Mouse (Mus musculus) lung, postnatal 25 days (tissue): ENCODE results near the gene Ptch2.

Experiments used
- DNase-seq: peaks from one replicate; pipeline ENCODE4 v3.0.0; 2022; ENCODE audit warnings: low spot score

The Ptch2 gene

DNA sequence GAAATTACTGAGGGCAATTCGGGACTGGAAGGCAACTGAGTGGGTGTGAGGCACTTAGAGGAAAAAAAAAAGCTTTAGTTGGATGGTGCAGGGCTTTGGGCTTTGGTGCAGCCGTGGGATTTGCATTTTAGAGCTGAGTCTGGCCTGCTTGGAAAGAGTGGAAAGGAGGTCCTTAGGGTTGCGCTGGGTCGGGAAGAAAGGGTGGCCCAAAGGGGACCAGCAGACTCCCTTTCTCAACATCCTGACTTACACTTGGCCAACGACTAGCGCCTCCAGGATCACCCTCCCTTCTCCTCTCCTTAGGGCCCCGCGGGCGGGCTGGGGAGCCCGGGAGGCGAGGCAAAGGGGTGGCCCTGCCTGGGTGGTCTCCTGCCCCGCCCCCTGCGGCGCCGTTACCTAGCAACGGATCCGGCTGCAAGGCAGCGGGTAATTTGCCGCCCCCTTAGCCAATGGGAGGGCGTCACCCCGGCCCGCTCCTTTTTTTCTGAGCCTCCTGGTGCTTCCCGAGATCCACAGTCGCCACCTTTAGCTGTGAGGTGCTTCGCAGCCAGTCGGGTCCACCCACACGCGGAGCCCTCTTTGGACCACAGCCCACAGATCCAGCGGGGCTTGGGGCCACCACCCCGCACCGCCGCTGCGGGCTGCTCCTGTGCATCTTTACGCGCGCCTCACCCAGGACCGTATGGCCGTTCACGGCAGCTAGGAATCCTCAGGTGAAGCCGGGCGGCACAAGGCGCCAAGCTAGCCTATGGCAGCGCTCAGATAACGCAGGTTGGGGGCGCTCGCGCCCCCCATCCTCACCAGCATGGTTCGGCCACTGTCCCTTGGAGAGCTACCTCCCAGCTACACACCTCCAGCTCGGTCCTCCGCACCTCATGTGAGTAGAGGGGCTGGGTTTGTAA, at the start of gene Ptch2:
Gene Ptch2 (plus strand): TSS at position 525 of the 902 bp plus-strand sequence.
- peak; percentile 57 for DNase-seq

GRCm38 (mm10) chr4:117048836-117049235, 47.0 kb upstream of the Ptch2 start:
- peak; percentile 63 for DNase-seq

DNA sequence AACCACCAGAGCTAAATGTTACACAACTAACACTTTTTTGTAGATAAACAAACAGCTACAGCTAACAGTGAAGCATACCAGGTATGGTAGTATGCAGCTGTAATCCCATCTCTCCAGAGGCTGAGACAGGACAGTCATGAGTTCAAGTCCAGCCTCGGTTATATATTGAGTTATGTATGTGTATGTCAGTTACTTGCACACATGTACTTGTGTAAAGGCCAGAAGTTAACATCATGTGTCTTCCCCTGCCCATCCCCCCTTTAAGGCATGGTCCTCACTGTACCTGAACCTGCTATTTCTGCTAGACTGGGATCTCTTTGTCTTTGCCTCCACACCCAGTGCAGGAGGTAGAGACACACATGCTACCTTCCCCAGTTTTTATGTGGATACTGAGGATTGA, 46.4 kb upstream of the Ptch2 start:
- DNase-seq, result no peak

DNA sequence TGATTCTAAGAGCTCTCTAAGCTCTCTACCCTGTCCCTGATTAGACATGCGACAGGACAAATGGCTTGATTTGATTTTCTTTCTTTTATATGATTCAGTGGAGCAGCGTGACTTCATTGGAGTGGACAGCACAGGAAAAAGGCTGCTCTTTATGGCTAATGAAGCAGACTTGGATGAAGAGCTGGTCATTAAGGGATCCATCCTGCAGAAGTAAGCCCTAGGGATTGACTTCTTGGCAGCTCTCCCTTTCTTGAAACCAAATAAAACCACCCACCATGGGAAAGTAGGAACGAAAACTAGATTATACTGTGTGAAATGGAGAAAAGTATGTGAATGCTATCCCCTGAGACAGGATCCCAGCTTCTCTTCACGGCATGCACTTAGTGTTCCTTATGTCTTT, 43.2 kb upstream of the Ptch2 start:
- no peak for DNase-seq

DNA sequence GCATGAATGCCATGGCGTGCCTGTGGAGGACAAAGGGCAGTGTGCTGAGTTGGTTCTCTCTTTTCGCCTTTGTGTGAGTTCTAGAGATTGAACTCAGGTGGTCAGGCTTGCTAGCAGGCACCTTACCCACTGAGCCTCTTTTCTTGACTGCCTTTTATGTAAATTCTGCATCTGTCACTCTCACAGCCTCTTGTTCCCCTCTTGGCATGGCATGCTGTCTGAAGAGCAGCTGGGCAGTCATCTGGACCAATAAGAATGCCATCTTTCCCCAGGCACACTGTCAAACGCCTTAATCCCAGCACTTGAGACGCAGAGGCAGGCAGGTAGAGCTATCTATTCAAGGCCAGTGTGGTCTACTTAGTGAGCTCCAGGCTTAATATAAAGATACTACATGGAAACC, 41.9 kb upstream of the Ptch2 start:
- no peak for DNase-seq

- DNase-seq, result no peak
Measured at GRCm38 (mm10) chr4:117056102-117056501, 39.8 kb upstream of the Ptch2 start.

GRCm38 (mm10) chr4:117056514-117056913, 39.4 kb upstream of the Ptch2 start:
- DNase-seq, result no peak

- DNase-seq, result no peak
Measured at GRCm38 (mm10) chr4:117058512-117058911, 37.4 kb upstream of the Ptch2 start.

DNA sequence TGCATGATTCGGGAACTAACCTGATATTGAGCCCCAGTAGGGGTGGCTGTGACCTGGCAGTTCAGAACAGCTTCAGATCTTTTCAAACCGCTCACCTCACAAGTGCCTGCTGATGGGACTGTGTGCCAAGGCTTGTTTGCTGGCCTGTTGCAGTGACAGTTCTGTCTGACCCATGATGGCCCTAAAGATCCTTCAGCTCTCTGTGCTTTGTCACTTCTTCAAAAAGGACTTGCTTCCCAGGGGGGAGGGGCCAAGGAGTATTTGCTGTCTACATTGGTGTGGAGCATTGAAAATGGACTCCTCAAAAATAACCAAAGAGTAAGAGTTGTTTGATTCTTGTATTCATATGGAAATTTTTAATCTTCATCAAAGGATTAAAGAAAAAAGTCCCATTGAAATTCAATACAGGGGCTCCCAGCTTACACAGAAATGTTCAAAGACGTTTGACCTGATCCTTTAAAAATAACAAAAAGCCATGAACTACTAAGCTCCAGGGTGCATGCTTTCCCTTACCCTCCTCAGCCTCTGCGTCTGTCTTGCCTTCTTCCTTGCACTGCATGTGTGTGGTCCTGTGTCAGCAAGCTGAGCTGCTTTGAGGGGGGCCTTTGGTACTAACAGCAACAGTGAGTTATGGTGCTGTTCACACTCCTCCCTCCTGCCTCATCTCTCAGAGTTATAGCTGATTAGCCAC, 33.0 kb upstream of the Ptch2 start:
- no peak for DNase-seq

GRCm38 (mm10) chr4:117068035-117068434, 27.8 kb upstream of the Ptch2 start:
- DNase-seq, result no peak

DNA sequence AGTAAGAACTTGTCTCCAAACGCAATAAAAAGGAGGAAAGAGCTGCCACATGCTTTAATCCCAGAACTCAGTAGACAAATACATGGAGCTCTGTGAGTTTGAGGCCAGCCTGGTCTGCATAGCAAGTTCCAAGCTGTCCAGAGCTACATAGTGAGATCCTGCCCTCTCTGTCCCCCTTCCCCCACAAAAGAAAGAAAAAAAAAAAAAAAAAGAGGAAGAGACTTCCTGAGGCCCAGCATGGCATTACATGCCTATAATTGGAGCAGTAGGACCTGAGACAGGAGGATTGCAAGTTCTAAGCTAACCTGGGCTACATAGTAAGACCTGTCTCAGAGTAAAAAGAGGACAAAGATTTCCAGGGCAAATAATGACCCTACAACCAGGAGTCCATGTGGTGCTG, 26.2 kb upstream of the Ptch2 start:
- no peak for DNase-seq

DNA sequence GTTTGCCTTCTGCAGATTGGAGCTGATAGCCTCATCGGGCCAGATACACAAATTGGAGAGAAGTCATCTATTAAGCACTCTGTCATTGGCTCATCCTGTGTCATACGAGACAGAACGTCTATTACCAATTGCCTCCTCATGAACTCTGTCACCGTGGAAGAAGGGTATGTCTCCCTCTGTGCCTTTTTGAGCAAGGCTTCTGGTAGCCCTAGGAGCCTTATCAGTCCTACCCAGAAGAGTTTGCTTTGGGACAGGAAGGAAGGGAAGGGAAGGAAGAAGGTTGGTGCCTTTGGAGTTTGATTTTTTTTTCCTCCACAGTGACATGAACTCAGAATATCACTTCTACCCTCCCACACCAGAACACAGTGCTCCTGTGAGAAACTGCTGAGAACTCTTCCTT, 25.3 kb upstream of the Ptch2 start:
- DNase-seq, result no peak

- no peak for DNase-seq
Measured at GRCm38 (mm10) chr4:117071183-117071582, 24.7 kb upstream of the Ptch2 start.

GRCm38 (mm10) chr4:117087948-117088640, 7.8 kb upstream of the Ptch2 start:
- DNase-seq, result no peak

DNA sequence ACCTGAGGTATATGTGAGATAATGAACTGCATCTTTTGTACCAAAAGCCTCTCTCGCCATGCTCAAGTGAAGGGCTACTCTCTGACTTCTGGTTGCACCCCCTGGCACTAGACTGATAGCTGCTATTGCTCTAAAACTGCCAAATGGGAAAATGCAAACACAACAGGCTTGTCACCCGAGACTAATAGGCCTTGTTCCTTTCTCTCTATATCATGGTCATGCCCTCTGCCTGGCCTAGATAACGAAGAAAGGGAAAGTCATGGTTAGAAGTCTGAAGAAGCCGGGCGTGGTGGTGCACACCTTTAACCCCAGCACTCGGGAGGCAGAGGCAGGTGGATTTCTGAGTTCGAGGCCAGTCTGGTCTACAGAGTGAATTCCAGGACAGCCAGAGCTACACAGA, 5.3 kb upstream of the Ptch2 start:
- no peak for DNase-seq

DNA sequence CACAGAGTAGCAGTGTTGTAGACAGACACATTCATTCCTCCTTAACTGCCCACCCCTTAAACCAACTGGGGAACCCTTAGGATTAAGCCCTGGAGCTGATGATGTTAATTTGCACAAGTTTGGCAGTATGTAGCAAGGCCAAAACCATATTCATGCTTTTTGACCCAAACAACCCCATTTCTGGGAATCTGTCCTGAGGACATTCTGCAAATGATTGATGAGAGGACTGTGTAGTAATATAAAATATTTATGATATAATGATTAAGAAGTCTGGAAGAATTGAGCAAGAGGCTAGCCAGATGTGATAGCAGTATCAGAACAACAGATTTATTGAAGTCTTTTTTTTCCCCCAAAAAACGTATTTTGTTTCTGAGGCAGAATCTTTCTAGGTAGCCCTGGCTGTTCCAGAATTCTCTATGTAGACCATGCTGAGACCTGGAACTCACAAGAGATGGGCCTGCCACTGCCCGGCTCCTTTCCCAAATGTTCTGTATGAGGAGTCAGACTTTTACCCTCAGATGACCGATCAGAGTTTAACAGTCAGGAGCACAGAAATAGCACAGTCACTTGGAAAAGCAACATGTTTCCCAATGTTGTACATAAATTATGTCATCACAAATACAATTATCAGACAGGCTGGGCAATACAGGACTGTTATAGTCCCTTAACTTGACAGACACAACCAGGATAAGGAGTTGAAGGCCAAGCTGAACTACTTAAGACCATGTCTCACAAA, 1.1 kb upstream of the Ptch2 start:
- DNase-seq, result no peak

GRCm38 (mm10) chr4:117096666-117097065, 791 bp downstream of the Ptch2 start:
- DNase-seq, result no peak

- no peak for DNase-seq
Measured at GRCm38 (mm10) chr4:117097969-117098763, 2.3 kb downstream of the Ptch2 start.

- no peak for DNase-seq
Measured at GRCm38 (mm10) chr4:117098764-117099036, 2.8 kb downstream of the Ptch2 start.

GRCm38 (mm10) chr4:117100036-117100435, 4.2 kb downstream of the Ptch2 start:
- DNase-seq, result no peak

DNA sequence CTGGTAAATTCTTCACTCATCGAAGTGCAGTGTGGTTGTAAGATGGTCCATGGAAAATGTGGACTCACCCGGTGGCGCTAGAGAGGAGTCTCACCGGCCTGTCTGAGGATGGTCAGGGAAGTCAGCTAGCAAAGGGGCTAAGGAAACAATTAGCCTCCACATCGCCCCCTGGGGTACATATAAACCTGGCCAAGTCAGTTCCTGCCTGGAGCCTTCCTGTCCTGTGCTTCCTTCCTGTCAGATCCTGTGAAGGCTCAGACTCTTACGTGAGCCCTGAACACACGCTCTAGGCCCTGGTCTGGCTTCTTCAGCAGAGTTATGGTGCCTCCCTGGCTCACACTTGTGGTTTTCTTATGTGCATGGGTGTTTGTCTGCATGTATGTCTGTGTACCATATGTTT, 5.3 kb downstream of the Ptch2 start:
- peak; percentile 34 for DNase-seq

DNA sequence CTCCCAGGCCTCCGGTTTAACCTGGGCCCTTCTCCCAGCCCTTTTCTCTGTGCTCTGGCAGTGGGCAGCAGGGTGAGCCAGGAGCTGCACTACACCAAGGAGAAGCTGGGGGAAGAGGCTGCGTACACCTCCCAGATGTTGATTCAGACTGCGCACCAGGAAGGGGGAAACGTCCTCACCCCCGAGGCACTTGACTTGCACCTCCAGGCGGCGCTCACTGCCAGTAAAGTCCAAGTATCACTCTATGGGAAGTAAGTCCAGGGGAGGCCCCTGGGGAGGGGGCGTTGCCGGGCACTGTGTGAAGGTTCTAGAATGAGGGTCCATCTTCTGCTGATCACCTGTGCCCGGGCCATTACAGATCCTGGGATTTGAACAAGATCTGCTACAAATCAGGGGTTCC, 8.8 kb downstream of the Ptch2 start:
- DNase-seq, result no peak
